Mouse (Mus musculus): ENCODE measurements at regions not wholly inside any gene's neighbourhood (a gene's known extent, or its start where the extent isn't known, plus 50 kb on each side); places are given as distances from the start of the nearest gene placed in this dataset.

DNA sequence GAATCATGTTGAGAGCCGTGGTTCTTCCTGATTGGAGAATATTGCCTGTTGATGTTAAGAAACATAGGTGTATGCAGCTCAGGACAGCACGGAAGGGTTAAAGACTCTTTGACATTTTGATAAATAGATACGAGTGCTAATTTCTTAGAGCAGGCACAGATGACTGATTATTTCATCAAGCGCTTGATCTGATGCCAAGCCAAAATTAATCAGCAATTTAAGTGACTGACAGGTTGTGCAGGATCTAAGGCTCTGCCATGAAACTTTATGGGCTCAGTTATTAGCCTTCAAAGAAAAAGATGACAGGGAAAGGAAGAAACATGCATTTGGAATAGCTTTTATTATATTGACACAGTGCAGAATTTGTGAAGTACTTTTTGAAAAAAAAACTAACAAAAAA is 157.2 kb upstream of the Gje1 start:
- DNase-seq = no peak

DNA sequence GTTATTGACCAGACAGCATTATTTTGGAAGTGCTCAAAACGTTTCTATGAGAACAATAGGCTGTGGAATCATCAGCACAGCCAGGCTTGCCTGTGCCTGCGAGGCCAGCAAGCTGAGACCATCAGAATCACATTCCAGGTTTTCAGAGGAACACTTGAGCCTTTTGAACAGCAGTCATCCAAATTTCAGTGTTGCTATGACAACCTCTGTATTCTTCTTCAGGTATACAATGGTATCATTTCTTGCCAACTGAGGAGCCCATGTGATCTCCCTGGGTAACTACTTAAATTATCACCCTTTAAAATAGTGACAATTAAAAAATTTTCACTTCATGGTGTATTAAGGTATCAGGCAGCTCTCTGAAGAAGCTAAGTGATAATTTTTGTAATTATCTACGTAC is 143.2 kb upstream of the Gje1 start:
- no peak for DNase-seq

DNA sequence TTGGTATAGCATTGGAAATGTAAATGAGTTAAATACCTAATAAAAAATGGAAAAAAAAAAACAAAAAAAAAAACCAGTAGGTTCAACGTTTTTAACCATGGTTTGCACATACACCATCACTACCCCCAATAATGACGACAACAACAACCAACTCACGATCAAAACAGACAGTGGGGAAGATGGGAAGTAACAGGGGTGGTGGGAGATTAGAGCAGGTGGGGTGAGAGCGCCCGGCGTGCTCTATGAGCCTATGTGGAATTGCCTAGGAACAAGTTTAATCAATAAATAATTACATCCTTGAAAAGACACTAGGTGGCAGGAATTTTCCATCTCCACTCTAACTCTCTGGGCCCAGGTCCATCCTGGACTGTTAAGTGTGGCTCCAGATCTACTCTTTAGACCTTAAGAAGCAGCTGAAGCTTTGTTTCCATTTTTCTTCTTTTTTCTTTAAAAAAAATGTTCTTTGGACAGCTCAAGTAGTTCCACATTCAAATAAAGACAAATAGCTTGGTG is 142.2 kb upstream of the Gje1 start:
- no peak for DNase-seq

DNA sequence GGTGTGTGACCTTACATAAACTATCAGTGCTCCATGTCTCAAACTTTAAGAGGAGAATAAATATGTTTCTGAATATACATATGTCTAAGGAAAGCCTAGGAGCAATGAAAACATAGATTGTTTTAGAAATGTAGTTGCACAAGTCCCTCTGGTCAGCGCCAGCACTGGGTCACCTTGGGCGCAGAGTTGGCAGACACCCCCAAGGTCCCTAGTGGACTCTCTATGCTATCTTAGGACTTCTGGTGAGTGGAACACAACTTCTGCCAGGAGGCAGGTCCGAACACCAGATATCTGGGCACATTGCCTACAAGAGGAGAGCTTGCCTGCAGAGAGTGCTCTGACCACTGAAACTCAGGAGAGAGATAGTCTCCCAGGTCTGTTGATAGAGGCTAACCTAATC is 128.6 kb upstream of the Gje1 start:
- DNase-seq = peak; percentile 35

DNA sequence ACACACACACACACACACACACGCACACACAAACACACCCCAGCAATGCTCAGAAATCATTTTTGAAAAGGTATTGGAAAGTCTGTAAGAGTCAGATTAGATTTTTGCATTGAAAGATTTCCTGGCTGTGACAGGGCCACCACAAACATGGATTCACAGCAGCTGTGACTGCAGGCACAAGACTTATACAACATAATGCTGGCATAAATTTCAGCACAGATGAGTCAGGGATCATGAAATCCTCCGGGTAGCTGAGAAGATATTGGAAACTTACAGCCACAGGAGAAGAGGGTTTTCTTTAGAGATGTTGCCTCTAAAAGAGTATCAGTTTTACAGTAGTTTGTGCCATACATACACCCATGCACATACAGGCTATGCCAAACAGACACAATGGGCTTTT is 127.0 kb upstream of the Gje1 start:
- DNase-seq = no peak
